Mouse (Mus musculus): ENCODE data around the gene Rspo4. TPM values are rescaled to one million over a fixed set of nuclear protein-coding genes. Genes with fewer than 3 reads are reported as not detected.

Rspo4 gene
- polyA plus RNA-seq, 1 experiment = 0.31 TPM

- no peak for DNase-seq
- WGBS = 47% methylated on average over 4 of the region's 4 CpGs
- TF ChIP-seq CTCF (IDR thresholded peaks at IDR 0.05; ENCODE audit: insufficient read depth, low read length) = no peak
- TF ChIP-seq POLR2A (IDR thresholded peaks at IDR 0.05; ENCODE audit: borderline replicate concordance, extremely low read depth, low read depth, low read length) = no peak
- Histone ChIP-seq H3K4me3 (replicated peaks; ENCODE audit: extremely low read depth, low read depth, low read length) (no peak overlapping the region), H3K4me1 (ENCODE audit: control insufficient read depth, insufficient read depth, low read length) (no peaks in the 10 kb centered on the region)
These were observed 78.9 kb downstream of the Rspo4 start for GRCm38 (mm10) chr2:151921596-151921995.

Other genes with a start within 250 kb of the Rspo4 start
- 0.64 and 1.1 TPM in 2 replicates for gene Snph, start 210.3 kb upstream of the Rspo4 start, polyA plus RNA-seq (2012; rRNA removed)
- gene Rad21l, start 174.4 kb upstream of the Rspo4 start, polyA plus RNA-seq (2012; rRNA removed) = not detected in 2 replicates
- 0.29 and 0.32 TPM in 2 replicates for gene Tmem74b, start 140.9 kb upstream of the Rspo4 start, polyA plus RNA-seq (2012; rRNA removed)
- 31.0 and 41.1 TPM in 2 replicates for gene Psmf1, start 98.7 kb upstream of the Rspo4 start, polyA plus RNA-seq (2012; rRNA removed)
- 2.2 and 4.1 TPM in 2 replicates for gene Angpt4, start 68.3 kb downstream of the Rspo4 start, polyA plus RNA-seq (2012; rRNA removed)
- 41.1 and 42.1 TPM in 2 replicates for gene Fam110a, start 137.3 kb downstream of the Rspo4 start, polyA plus RNA-seq (2012; rRNA removed)
- gene Slc52a3, start 153.6 kb downstream of the Rspo4 start, polyA plus RNA-seq (2012; rRNA removed) = 34.5 and 40.5 TPM in 2 replicates
- not detected in 2 replicates for gene Scrt2, start 238.6 kb downstream of the Rspo4 start, polyA plus RNA-seq (2012; rRNA removed)